20 mouse cellular contexts compared by ENCODE assay signal in the genomic region with DNA sequence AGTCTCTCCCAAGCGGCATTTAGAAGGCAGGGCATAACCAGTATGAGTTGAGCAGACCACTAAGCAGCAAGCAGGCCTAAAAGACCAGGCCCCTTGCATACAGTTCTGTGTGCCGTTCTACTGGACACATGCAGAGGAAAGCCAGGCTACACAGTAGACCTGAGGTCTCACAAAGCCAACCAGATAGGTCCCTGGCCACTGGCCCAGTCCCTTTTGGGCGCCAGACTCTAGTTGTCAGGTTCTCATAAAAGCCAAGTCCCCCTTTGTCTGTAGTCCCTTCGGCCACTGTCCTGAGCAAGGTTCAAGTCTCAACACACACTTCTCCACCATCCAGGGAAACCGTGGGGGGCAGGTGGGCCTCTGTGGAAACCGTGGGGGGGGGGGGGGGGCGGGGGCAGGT. TPM values are rescaled to one million over a fixed set of nuclear protein-coding genes. Genes with fewer than 3 reads are reported as not detected.
DNase-seq lines count a peak whose midpoint lies in the region; ATAC-seq and TF ChIP-seq lines count a peak whose summit lies in the region.
"Had no signal": no experiment of that assay in that cellular context is flagged by ENCODE, and none has a peak within 500 bp of the region (broad histone marks: within the 10 kb centered on the region; RNA-seq: fewer than 3 reads in every experiment).

No protein-coding gene starts in this region.

- H3K27me3 ChIP-seq in hindbrain, embryonic 10.5 days (ENCODE audit: insufficient read depth, poor library complexity, severe bottlenecking), result no peaks in the 10 kb centered on the region
- no peaks in the 10 kb centered on the region for H3K27me3 ChIP-seq in hindbrain, embryonic 14.5 days (ENCODE audit: control insufficient read depth, insufficient read depth, low read length)
- peaks cover 12% of the 10 kb centered on the region; the same call in 1 of the 2 replicates for H3K27me3 ChIP-seq in neural tube, embryonic 13.5 days
- H3K27me3 ChIP-seq in neural tube, embryonic 15.5 days (replicated peaks), result peaks cover 4% of the 10 kb centered on the region; the same call in 1 of the 2 replicates
- peaks cover 9% of the 10 kb centered on the region; the same call in 1 of the 2 replicates for H3K27me3 ChIP-seq in hindbrain, embryonic 15.5 days
- H3K27me3 ChIP-seq in lung, postnatal 0 days (replicated peaks; ENCODE audit: insufficient read depth, low read length), result no peaks in the 10 kb centered on the region
- H3K27me3 ChIP-seq: embryonic facial prominence, embryonic 13.5 days; liver, embryonic 15.5 days had no signal

- no peak overlapping the region for H3K9ac ChIP-seq in hindbrain, embryonic 14.5 days
- no peak overlapping the region for H3K9ac ChIP-seq in neural tube, embryonic 13.5 days
- no peak overlapping the region for H3K9ac ChIP-seq in neural tube, embryonic 15.5 days (replicated peaks)
- H3K9ac ChIP-seq in hindbrain, embryonic 15.5 days, result no peak overlapping the region
- no peak overlapping the region for H3K9ac ChIP-seq in lung, postnatal 0 days (replicated peaks; ENCODE audit: low read depth)
- H3K9ac ChIP-seq: embryonic facial prominence, embryonic 13.5 days; limb, embryonic 13.5 days; liver, embryonic 15.5 days had no signal

- H3K27ac ChIP-seq in hindbrain, embryonic 10.5 days, result peak overlapping the region; percentile 79
- H3K27ac ChIP-seq in hindbrain, embryonic 14.5 days, result no peak overlapping the region
- H3K27ac ChIP-seq in neural tube, embryonic 13.5 days (replicated peaks), result no peak overlapping the region
- no peak overlapping the region for H3K27ac ChIP-seq in neural tube, embryonic 15.5 days (replicated peaks)
- no peak overlapping the region for H3K27ac ChIP-seq in hindbrain, embryonic 15.5 days (replicated peaks)
- H3K27ac ChIP-seq in lung, postnatal 0 days (ENCODE audit: low read length), result no peak overlapping the region
- H3K27ac ChIP-seq: embryonic facial prominence, embryonic 13.5 days; limb, embryonic 13.5 days; liver, embryonic 15.5 days had no signal

- no peak for TF ChIP-seq EP300 in lung, postnatal 0 days (IDR thresholded peaks at IDR 0.05)

- WGBS in hindbrain, embryonic 10.5 days, result 70% methylated on average over 7 of the region's 7 CpGs
- 59% methylated on average over 7 of the region's 7 CpGs for WGBS in hindbrain, embryonic 14.5 days
- 74% methylated on average over 7 of the region's 7 CpGs for WGBS in neural tube, embryonic 13.5 days
- WGBS in neural tube, embryonic 15.5 days, result 68% methylated on average over 7 of the region's 7 CpGs
- WGBS in hindbrain, embryonic 15.5 days, result 59% methylated on average over 7 of the region's 7 CpGs
- WGBS in lung, postnatal 0 days, result 70% methylated on average over 6 of the region's 7 CpGs

- no peak for ATAC-seq in hindbrain, embryonic 14.5 days (ENCODE audit: low FRiP score)
- 0 out of 2 replicates have a peak, but pooled peaks have one; percentile 7 for ATAC-seq in neural tube, embryonic 13.5 days (ENCODE audit: low read depth)
- no peak for ATAC-seq in neural tube, embryonic 15.5 days (ENCODE audit: low FRiP score)
- ATAC-seq in hindbrain, embryonic 15.5 days (ENCODE audit: low FRiP score, low read depth), result peak; percentile 34; the same call in 1 of the 2 replicates
- no peak for ATAC-seq in lung, postnatal 0 days

- no peak for TF ChIP-seq CTCF in lung, postnatal 0 days (IDR thresholded peaks at IDR 0.05)

- H3K4me3 ChIP-seq in hindbrain, embryonic 10.5 days, result no peak overlapping the region
- H3K4me3 ChIP-seq in hindbrain, embryonic 14.5 days (replicated peaks; ENCODE audit: low read length), result no peak overlapping the region
- no peak overlapping the region for H3K4me3 ChIP-seq in neural tube, embryonic 13.5 days
- no peak overlapping the region for H3K4me3 ChIP-seq in neural tube, embryonic 15.5 days (replicated peaks)
- H3K4me3 ChIP-seq in hindbrain, embryonic 15.5 days, result no peak overlapping the region
- no peak overlapping the region for H3K4me3 ChIP-seq in lung, postnatal 0 days (ENCODE audit: low read depth, low read length)
- H3K4me3 ChIP-seq: embryonic facial prominence, embryonic 13.5 days; limb, embryonic 13.5 days; liver, embryonic 15.5 days had no signal

- peaks cover 15% of the 10 kb centered on the region for H3K4me1 ChIP-seq in hindbrain, embryonic 10.5 days (replicated peaks)
- peaks cover 8% of the 10 kb centered on the region; the same call in 1 of the 2 replicates for H3K4me1 ChIP-seq in hindbrain, embryonic 14.5 days (replicated peaks; ENCODE audit: control insufficient read depth, insufficient read depth, low read length)
- peaks cover 27% of the 10 kb centered on the region for H3K4me1 ChIP-seq in neural tube, embryonic 13.5 days (replicated peaks)
- peaks cover 21% of the 10 kb centered on the region for H3K4me1 ChIP-seq in neural tube, embryonic 15.5 days
- H3K4me1 ChIP-seq in hindbrain, embryonic 15.5 days (replicated peaks), result 0 out of 2 replicates have a peak, but pooled peaks cover 6% of the 10 kb centered on the region
- H3K4me1 ChIP-seq in lung, postnatal 0 days (ENCODE audit: insufficient read depth, low read depth, low read length), result no peaks in the 10 kb centered on the region
- H3K4me1 ChIP-seq: embryonic facial prominence, embryonic 13.5 days; liver, embryonic 15.5 days had no signal

- DNase-seq in hindbrain, embryonic 10.5 days (ENCODE audit: low spot score), result no peak
- DNase-seq in hindbrain, embryonic 14.5 days (ENCODE audit: low spot score), result no peak
- no peak for DNase-seq in lung, postnatal 0 days (ENCODE audit: low spot score)
- DNase-seq in thymus, postnatal 36 days, result no peak
- DNase-seq: cerebellum, adult 9-10 months; gastrocnemius, postnatal 25 days; kidney, adult 11 months; right cerebral cortex, postnatal 4 days; thymus, adult 2 months had no signal

- H3K9me3 ChIP-seq in hindbrain, embryonic 10.5 days, result no peaks in the 10 kb centered on the region
- H3K9me3 ChIP-seq in hindbrain, embryonic 14.5 days (ENCODE audit: control insufficient read depth, low read length), result no peaks in the 10 kb centered on the region
- no peaks in the 10 kb centered on the region for H3K9me3 ChIP-seq in neural tube, embryonic 13.5 days
- H3K9me3 ChIP-seq in neural tube, embryonic 15.5 days (replicated peaks), result no peaks in the 10 kb centered on the region
- no peaks in the 10 kb centered on the region for H3K9me3 ChIP-seq in hindbrain, embryonic 15.5 days
- no peaks in the 10 kb centered on the region for H3K9me3 ChIP-seq in lung, postnatal 0 days (ENCODE audit: low read length)
- H3K9me3 ChIP-seq: embryonic facial prominence, embryonic 13.5 days; limb, embryonic 13.5 days; liver, embryonic 15.5 days had no signal

- H3K4me2 ChIP-seq in hindbrain, embryonic 14.5 days (replicated peaks), result no peak overlapping the region
- no peak overlapping the region for H3K4me2 ChIP-seq in neural tube, embryonic 13.5 days
- H3K4me2 ChIP-seq in neural tube, embryonic 15.5 days, result no peak overlapping the region
- no peak overlapping the region for H3K4me2 ChIP-seq in hindbrain, embryonic 15.5 days
- H3K4me2 ChIP-seq in lung, postnatal 0 days (replicated peaks; ENCODE audit: low read depth, low read length), result no peak overlapping the region
- H3K4me2 ChIP-seq: embryonic facial prominence, embryonic 13.5 days; limb, embryonic 13.5 days; liver, embryonic 15.5 days had no signal

- no peaks in the 10 kb centered on the region for H3K36me3 ChIP-seq in hindbrain, embryonic 10.5 days
- H3K36me3 ChIP-seq in hindbrain, embryonic 14.5 days (replicated peaks; ENCODE audit: control insufficient read depth, insufficient read depth), result no peaks in the 10 kb centered on the region
- no peaks in the 10 kb centered on the region for H3K36me3 ChIP-seq in neural tube, embryonic 13.5 days
- H3K36me3 ChIP-seq in neural tube, embryonic 15.5 days, result no peaks in the 10 kb centered on the region
- no peaks in the 10 kb centered on the region for H3K36me3 ChIP-seq in hindbrain, embryonic 15.5 days
- H3K36me3 ChIP-seq in lung, postnatal 0 days (ENCODE audit: insufficient read depth, low read length), result no peaks in the 10 kb centered on the region
- H3K36me3 ChIP-seq: embryonic facial prominence, embryonic 13.5 days; limb, embryonic 13.5 days; liver, embryonic 15.5 days had no signal

RNA-seq across cellular contexts. Expression of a gene that starts 44.3 kb away (rescaled TPM):
- 1.1 and 1.4 TPM in 2 replicates for polyA plus RNA-seq in hindbrain, embryonic 10.5 days (2016; fragmentation: Nextera tagmentation; extraction: Ambion mirVana)
- polyA plus RNA-seq in hindbrain, embryonic 14.5 days (2014; fragmentation: Nextera tagmentation; extraction: Ambion mirVana), result 1.1 and 2.3 TPM in 2 replicates
- 2.3 and 2.9 TPM in 2 replicates for polyA plus RNA-seq in neural tube, embryonic 13.5 days (2015; fragmentation: Nextera tagmentation; extraction: Ambion mirVana)
- polyA plus RNA-seq in neural tube, embryonic 15.5 days (2015; fragmentation: Nextera tagmentation; extraction: Ambion mirVana), result 1.5 and 1.8 TPM in 2 replicates
- 1.6 and 2.2 TPM in 2 replicates for polyA plus RNA-seq in hindbrain, embryonic 15.5 days (2015; fragmentation: Nextera tagmentation; extraction: Ambion mirVana)
- not detected in 2 replicates for polyA plus RNA-seq in lung, postnatal 0 days (2015; fragmentation: Nextera tagmentation; extraction: Ambion mirVana)
- polyA plus RNA-seq: embryonic facial prominence, embryonic 13.5 days; heart, postnatal 0 days; kidney, embryonic 16.5 days; large intestine, adult 2 months; limb, embryonic 13.5 days; liver, embryonic 15.5 days; lung, embryonic 16.5 days; stomach, embryonic 16.5 days; thymus, adult 2 months had no signal

Comparison
In these comparisons a context has a peak if more than half of its experiments do, and no peak if none do; other contexts are left out.
1. ATAC-seq: peak in neural tube, embryonic 13.5 days (single experiment) and hindbrain, embryonic 15.5 days (single experiment); none in hindbrain, embryonic 14.5 days (single experiment), neural tube, embryonic 15.5 days (single experiment) and lung, postnatal 0 days (single experiment).